Mouse (Mus musculus) erythroblast, embryonic 14.5 days (primary cell): ENCODE measurements around the gene Shroom2.

ENCODE experiments used
- GATA1 ChIP-seq: IDR thresholded peaks from 2 replicates; pipeline ENCODE4 v1.6.1; 2012; ENCODE audit warnings: low read length, inconsistent platforms, mixed read lengths
- TAL1 ChIP-seq: IDR thresholded peaks from 3 replicates; pipeline ENCODE4 v1.6.1; 2012; ENCODE audit warnings: low read length, inconsistent platforms, mixed read lengths

DNA sequence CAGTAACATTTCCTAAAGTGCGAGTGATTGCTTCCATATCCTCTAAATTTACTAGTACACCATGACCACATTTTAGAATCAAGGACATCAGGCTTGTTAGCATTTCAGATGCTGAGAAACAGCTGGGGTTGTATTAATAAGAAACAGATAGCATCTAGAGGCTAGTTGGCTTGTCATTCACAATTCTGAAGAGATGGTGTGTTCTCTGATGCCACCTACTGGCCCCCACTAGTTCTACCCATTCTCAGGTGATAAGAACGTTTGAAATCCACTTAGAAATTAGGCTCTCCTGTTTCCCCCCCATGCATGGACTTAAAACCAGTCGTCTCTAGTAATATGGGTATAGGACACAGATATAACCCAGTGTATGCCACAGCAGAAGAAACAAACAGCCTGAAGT lies 92.9 kb downstream of the Shroom2 start:
- TF ChIP-seq TAL1 (no peak), GATA1 (no peak)
